Mouse (Mus musculus): ENCODE data around the gene Cep63.

DNA sequence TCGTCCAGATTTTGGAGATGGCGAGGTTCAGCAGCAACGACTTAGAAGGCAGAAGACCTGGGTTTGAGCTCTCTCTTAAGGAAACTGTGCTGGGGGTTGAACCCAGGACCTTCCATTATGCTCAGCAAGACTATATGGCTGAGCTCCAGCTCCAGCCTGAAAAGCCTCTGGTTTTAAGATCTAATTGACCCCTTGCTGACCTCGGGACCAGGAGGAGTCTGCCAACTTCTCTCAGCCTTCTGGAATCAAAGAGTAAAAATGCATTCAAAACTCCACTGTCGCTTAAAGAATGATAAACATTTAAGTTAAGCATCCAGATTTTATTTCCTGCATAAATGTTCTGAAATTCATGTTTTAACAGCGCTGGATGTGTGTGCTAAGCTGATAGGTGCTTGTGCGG lies 12.6 kb upstream of the Cep63 start:
- TF ChIP-seq CTCF (IDR thresholded peaks at IDR 0.05; ENCODE audit: borderline replicate concordance, insufficient read depth, low read depth, low read length) (no peak), POLR2A (IDR thresholded peaks at IDR 0.05; ENCODE audit: borderline replicate concordance, insufficient read depth, low read length) (no peak)

Data from cerebellum, adult 2 months (tissue).